Mouse (Mus musculus): Measurements from ENCODE around the gene Madd.

DNA sequence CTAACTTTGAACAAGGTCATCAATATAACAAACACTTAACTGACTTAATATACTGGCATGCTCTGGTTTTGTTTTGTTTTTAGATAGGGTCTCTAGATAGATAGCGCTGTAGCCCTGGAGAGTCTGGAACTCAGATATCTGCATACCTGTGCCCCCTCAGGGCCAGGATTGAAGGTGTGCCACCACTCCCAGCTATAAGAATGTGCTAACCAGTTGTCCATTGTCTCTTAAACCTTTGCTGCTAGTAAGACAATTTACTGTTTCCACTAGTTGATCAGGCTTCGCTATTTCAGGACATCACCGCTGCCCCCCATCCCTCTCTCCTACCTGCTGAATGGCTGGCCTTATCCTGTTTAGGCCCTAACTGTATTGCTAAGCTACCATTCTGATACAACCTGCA, 36.9 kb upstream of the Madd start:
- no peak for TF ChIP-seq CTCF (IDR thresholded peaks at IDR 0.05; ENCODE audit: low read depth)
- TF ChIP-seq EP300 (IDR thresholded peaks at IDR 0.05; ENCODE audit: low read depth), result no peak

Data from liver, embryonic 14.5 days (tissue).